Mouse (Mus musculus): ENCODE data around the gene Clic3.

Clic3 gene

GRCm38 (mm10) chr2:25442682-25443081, 14.0 kb upstream of the Clic3 start:
- no peak for DNase-seq (ENCODE audit: low read depth, low spot score)

- DNase-seq (ENCODE audit: low read depth, low spot score): no peak
Observed at GRCm38 (mm10) chr2:25450853-25451647, 5.6 kb upstream of the Clic3 start.

DNA sequence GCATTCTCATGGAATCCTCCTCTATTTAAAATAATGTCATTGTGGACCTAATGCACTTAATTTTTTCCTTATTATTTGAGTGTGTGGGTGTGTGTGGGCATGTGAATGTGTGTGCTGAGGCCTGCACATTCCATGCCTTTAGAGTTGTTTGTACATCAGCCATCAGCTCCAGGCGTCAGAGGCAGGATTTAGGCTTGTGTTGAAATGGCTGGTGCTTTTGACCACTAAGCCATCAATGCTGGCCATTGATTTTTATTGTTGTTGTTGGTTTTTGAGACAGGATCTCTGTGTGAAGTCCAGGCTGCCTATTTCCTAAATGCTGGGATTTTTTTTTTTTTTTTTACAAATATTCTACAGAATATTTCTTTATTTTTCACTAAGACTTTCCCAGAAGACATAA, 3.7 kb upstream of the Clic3 start:
- no peak for DNase-seq (ENCODE audit: low read depth, low spot score)

DNA sequence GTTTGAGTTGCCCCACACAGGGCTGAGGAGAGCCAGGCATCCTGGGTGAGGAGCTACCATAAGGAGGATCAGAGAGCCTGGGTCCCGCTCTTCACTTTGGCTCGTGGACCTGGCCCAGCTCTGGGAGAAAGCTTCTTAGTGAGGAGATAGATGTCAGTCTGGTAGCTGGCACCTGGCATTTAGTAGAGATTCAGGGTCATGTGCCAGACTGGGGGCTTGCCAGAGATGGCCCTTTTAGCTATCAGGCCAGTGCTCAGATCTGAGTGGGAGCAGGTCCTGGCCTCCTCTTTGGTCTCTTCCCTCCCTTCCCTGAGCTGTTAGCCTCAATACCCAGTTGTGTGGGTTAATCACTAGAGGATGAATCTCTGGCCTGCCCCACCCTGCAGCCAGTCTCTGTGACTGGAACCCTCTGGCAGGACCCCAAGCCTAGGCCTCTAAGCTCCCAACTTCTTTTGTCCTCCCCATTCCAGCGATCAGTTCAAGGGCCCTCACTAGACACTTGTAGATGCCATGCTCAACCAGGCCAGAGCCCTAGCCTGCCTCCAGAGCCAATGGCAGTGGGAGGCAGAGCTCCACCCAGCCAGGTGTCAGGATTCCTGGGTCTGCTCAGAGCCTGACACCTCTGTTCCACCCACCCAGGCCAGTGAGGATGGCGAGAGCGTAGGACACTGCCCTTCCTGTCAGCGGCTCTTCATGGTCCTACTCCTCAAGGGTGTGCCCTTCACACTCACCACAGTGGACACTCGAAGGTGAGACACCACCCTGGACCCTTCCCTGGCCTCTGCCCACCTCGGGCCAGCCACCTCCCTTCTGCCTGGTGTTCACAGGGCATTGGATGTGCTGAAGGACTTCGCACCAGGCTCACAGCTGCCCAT, 621 bp downstream of the Clic3 start:
- no peak for DNase-seq (ENCODE audit: low read depth, low spot score)

- no peak for DNase-seq (ENCODE audit: low read depth, low spot score)
Observed at GRCm38 (mm10) chr2:25458911-25459310, 2.3 kb downstream of the Clic3 start.

DNA sequence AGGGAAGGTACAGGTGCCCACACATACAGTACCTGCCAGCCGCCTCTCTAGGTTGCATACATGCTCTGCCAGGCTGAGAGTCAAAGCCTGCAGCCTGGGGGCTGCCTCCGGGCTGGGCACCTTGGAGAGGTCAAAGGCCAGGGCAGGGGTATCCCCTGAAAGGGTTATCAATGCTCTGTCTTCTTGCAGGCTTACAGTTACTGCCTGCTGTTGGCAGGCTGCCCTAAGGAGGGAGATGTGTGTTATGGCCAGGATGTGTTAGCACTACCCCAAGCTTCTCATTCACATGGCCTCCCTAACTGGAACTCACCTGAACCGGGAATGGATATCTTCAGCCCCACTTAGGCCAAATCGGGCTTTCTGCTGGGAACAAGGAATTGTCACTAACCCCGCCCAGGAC, 3.5 kb downstream of the Clic3 start:
- DNase-seq (ENCODE audit: low read depth, low spot score): no peak

DNA sequence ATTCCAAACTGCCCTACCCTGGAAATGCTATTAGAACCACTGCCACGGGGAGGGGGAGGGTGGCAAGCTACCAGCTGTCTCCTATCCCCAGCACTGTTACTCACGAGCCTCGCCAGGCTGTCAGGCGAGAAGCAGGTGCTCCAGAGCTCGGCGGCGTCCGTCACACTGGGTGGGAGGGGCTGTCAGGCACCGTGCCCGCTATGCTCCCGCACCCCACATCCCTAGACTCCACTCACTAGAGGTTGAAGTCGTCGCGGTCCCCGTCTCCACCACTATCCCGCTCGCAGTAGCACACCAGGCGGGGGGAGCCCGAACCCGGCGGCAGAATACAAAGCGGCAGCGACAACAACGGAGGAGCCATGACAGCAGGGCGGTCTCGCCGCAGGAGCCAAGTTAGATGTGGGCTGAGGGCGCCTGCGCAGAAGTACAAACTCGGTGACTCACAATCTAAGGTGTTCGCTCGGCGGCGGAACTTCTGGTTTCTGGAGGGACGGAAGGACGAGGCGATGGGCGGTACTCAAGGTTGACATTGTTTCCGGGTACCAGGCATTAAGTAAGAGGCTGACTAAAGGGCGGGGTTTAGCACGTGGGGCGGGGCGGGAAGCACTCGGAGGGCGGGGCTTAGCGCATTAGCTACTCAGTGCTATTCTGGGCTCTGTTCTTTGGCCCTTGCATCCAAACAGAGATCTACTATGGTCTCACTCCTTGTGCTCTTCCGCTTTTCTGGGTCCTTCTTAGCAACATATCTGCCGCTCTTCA, 4.1 kb downstream of the Clic3 start, which contains the start of gene Paxx:
Paxx (minus strand) TSS at position 544 of the 759 bp plus-strand sequence.
- DNase-seq (ENCODE audit: low read depth, low spot score): peak; percentile 99

DNA sequence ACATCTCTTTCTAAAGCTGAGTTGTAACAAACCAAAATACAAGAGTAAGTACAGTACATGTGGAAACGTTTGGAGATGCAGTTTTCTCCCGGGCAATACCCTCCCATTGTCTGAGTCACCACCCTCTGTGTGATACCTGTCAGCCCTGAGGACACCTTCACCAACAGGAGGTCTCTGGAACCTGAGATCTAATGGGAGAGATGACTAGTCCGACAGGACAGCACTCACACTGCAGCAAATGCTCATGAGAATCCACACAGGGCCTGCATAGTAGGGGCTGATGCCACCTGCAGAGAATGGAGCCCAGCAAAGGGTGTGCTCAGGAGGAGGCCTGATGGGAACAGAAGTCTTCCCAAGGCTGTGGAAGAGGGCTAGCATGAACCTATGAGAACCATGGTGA, 4.8 kb downstream of the Clic3 start:
- no peak for DNase-seq (ENCODE audit: low read depth, low spot score)

- DNase-seq (ENCODE audit: low read depth, low spot score): no peak
Observed at GRCm38 (mm10) chr2:25463630-25464029, 7.0 kb downstream of the Clic3 start.

- no peak for DNase-seq (ENCODE audit: low read depth, low spot score)
Observed at GRCm38 (mm10) chr2:25465256-25465655, 8.6 kb downstream of the Clic3 start.

GRCm38 (mm10) chr2:25465816-25466635, 9.4 kb downstream of the Clic3 start:
- DNase-seq (ENCODE audit: low read depth, low spot score): peak; percentile 87

DNA sequence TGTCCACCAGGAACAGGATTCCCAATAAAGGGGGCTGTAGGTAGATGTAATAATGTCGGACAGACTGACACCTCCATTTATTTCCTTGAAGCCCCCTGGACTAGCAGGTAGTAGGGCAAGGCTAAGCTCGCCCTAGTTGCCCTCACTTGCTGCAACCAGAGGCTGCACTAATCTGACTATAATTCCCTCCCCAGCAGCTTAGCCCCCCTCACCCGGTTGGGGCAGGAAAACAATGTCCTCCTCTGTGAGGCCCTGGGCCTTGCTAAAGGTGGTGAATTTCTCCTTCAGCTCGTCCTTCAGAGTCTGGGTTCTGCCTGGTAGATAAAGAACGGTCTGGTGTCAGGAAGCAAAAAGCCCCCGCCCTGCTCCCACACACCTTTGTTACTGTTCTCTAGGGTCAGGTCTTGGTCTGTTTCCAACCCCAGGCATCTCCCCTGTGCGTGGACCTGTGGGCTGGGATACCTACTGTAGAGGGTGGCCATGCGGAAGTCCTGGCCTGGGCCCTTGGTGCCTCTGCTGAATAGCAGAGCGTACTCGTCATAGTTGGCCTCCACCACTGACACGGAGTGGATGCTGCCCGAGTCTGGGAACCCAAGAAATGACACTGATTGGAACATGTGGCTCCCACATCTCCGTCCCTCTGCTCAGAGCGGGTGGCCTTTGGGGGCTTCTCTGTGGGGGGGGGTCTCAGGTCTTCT, 11.1 kb downstream of the Clic3 start:
- DNase-seq (ENCODE audit: low read depth, low spot score): no peak

- DNase-seq (ENCODE audit: low read depth, low spot score): no peak
Observed at GRCm38 (mm10) chr2:25468962-25469915, 12.6 kb downstream of the Clic3 start.

- DNase-seq (ENCODE audit: low read depth, low spot score): no peak
Observed at GRCm38 (mm10) chr2:25469969-25470368, 13.3 kb downstream of the Clic3 start, which contains the start of gene Ptgds. TSS of gene Ptgds (minus strand) at chr2:25470046.

GRCm38 (mm10) chr2:25472550-25472949, 15.9 kb downstream of the Clic3 start:
- DNase-seq (ENCODE audit: low read depth, low spot score): no peak

DNA sequence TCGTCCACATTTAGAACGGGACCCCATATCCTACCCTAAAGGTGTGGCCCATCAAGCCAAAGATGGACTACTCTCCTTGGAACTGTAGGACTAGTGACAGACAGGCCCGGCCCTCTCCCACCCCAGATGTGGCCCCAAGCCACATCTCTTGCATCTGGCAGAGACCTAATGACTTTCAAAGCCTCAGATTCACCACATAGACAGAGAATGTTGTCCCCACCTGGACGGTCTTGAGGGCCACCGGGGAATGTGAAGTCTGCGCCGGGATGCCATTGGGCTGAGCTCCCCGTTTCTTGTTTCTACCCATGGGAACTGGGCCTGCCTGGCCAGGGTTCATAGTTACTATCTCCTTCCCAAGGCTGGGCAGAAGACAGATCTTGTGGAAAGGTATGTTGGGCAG, 20.9 kb downstream of the Clic3 start:
- no peak for DNase-seq (ENCODE audit: low read depth, low spot score)

- no peak for DNase-seq (ENCODE audit: low read depth, low spot score)
Observed at GRCm38 (mm10) chr2:25477967-25478675, 21.5 kb downstream of the Clic3 start.

DNA sequence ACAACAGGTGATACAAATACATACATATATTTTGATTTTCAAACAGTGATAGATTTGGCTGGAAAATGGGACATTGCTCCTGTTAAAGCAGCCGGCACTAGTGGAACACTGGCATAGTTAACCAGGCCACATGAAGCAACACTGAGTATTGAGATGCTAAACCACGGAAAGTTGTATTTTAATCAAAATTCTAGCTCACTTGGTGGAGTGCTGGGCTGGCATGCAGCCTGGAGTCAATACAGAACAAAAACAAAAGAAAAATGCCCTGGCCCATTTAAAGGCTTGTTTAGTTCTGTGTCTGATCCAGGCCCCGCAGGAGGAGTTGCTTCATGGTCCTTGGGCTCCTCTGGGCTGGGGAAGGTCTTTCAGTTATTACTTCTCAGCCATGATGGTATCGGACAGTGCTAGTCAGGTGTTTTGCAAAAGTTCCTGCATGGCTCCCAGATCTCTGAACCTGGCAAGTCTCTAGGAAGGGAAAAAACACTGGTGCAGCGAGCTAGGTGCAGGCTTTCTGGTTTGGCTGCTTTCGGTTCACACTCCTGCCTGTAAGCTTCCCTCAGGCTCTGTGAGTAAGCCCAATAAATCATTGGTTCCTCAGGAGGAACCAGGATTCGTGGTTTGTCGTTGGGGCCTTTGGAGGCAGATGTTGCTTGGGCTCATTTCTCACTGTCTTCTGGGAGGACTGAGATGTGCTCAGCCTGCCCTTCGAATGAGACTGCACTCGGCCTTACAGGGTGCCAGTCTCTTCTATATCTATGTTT, 23.1 kb downstream of the Clic3 start:
- DNase-seq (ENCODE audit: low read depth, low spot score): no peak
